Mouse (Mus musculus) heart, postnatal 0 days (tissue): ENCODE measurements around the gene Mmp21.

ENCODE experiments used
- CTCF ChIP-seq: IDR thresholded peaks from 2 replicates; pipeline ENCODE4 v1.5.1; 2016; ENCODE audit warnings: antibody characterized with exemption, control low read depth, low read depth
- EP300 ChIP-seq: IDR thresholded peaks from 2 replicates; pipeline ENCODE4 v1.6.1; 2016; ENCODE audit warnings: antibody characterized with exemption, low read depth

DNA sequence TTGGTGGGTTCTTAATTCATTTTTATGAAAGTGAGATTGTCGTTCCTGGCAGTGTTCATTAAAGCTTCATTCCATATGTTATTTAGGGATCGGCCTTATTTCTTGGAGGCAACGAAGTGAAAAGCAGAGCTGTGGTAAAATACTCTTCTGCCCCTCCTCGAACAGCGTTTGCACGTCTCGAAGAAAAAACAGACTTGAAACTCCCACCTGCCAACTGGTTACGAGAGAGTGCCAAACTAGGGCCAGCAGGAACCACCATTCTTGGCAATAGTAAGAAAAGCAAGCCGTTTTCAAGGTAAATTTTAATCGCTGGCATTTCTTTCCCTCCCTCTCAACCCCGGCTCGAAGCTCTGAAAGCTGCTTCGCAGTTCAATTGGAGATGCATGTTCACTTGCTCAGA, 41.0 kb downstream of the Mmp21 start:
- TF ChIP-seq CTCF (no peak), EP300 (no peak)
